In genomic region chr2:33544781-33545566, GRCm38 (mm10) we compare ENCODE assay signal across 7 mouse cellular contexts.
DNase-seq lines count a peak whose midpoint lies in the region; ATAC-seq lines count a peak whose summit lies in the region.

No protein-coding gene starts in this region.

- ATAC-seq in liver, embryonic 11.5 days (replicated peaks; ENCODE audit: low FRiP score) = no peak
- ATAC-seq in forebrain, embryonic 13.5 days = no peak
- 0 out of 2 replicates have a peak, but pooled peaks have one; percentile 9 for ATAC-seq in intestine, embryonic 16.5 days

- H3K9me3 ChIP-seq in liver, embryonic 11.5 days (ENCODE audit: control insufficient read depth, low read length) = no peaks in the 10 kb centered on the region
- H3K9me3 ChIP-seq in forebrain, embryonic 13.5 days (replicated peaks) = no peaks in the 10 kb centered on the region
- no peaks in the 10 kb centered on the region for H3K9me3 ChIP-seq in intestine, embryonic 16.5 days (ENCODE audit: control insufficient read depth, low read length)

- no peak for DNase-seq in liver, embryonic 11.5 days (ENCODE audit: low spot score)
- DNase-seq in liver = no peak
- peak; percentile 49 for DNase-seq in right cerebral cortex, postnatal 25 days
- DNase-seq in Muller cell, postnatal 12 days (ENCODE audit: inconsistent ontology term) = no peak
- DNase-seq in spleen, adult 12 weeks (ENCODE audit: low spot score) = no peak

- no peaks in the 10 kb centered on the region for H3K36me3 ChIP-seq in liver, embryonic 11.5 days (ENCODE audit: control insufficient read depth, insufficient read depth, low read length)
- no peaks in the 10 kb centered on the region for H3K36me3 ChIP-seq in forebrain, embryonic 13.5 days (ENCODE audit: poor library complexity, severe bottlenecking)
- H3K36me3 ChIP-seq in intestine, embryonic 16.5 days (ENCODE audit: control insufficient read depth, insufficient read depth, low read length) = no peaks in the 10 kb centered on the region

- peak overlapping the region; percentile 41 for H3K4me3 ChIP-seq in liver, embryonic 11.5 days (ENCODE audit: low read depth, low read length)
- H3K4me3 ChIP-seq in forebrain, embryonic 13.5 days = peak overlapping the region; percentile 49
- H3K4me3 ChIP-seq in intestine, embryonic 16.5 days (ENCODE audit: low read length) = peak overlapping the region; percentile 53

- peaks cover 3% of the 10 kb centered on the region; the same call in 1 of the 2 replicates for H3K4me1 ChIP-seq in liver, embryonic 11.5 days (replicated peaks; ENCODE audit: control insufficient read depth, insufficient read depth, low read length)
- peaks cover 37% of the 10 kb centered on the region for H3K4me1 ChIP-seq in forebrain, embryonic 13.5 days
- H3K4me1 ChIP-seq in intestine, embryonic 16.5 days (ENCODE audit: control insufficient read depth, insufficient read depth, low read length) = peaks cover 10% of the 10 kb centered on the region

- no peak overlapping the region for H3K9ac ChIP-seq in liver, embryonic 11.5 days (ENCODE audit: low read depth, low read length)
- peak overlapping the region; percentile 68 for H3K9ac ChIP-seq in forebrain, embryonic 13.5 days
- peak overlapping the region; percentile 63 for H3K9ac ChIP-seq in intestine, embryonic 16.5 days (ENCODE audit: low read depth, low read length)

- peak overlapping the region; percentile 63 for H3K4me2 ChIP-seq in liver, embryonic 11.5 days
- H3K4me2 ChIP-seq in forebrain, embryonic 13.5 days = peak overlapping the region; percentile 81
- peak overlapping the region; percentile 94 for H3K4me2 ChIP-seq in intestine, embryonic 16.5 days (ENCODE audit: low read depth, low read length)

- 21% methylated on average over 16 of the region's 16 CpGs for WGBS in liver, embryonic 11.5 days
- WGBS in forebrain, embryonic 13.5 days = 21% methylated on average over 16 of the region's 16 CpGs
- 27% methylated on average over 16 of the region's 16 CpGs for WGBS in intestine, embryonic 16.5 days

- no peak overlapping the region for H3K27ac ChIP-seq in liver, embryonic 11.5 days (ENCODE audit: low read depth, low read length)
- H3K27ac ChIP-seq in forebrain, embryonic 13.5 days = peak overlapping the region; percentile 75
- no peak overlapping the region for H3K27ac ChIP-seq in intestine, embryonic 16.5 days (ENCODE audit: low read length)

- peaks cover 50% of the 10 kb centered on the region for H3K27me3 ChIP-seq in liver, embryonic 11.5 days (replicated peaks; ENCODE audit: control insufficient read depth, insufficient read depth, low read length)
- H3K27me3 ChIP-seq in forebrain, embryonic 13.5 days = peaks cover 52% of the 10 kb centered on the region
- peaks cover 32% of the 10 kb centered on the region for H3K27me3 ChIP-seq in intestine, embryonic 16.5 days (replicated peaks; ENCODE audit: control insufficient read depth, insufficient read depth, low read length)
